Mouse (Mus musculus) c-Kit-positive CD71-positive TER-119-negative erythroid progenitor cells, embryonic 14.5 days (primary cell): ENCODE measurements around the gene Creld2.

Experiments
- DNase-seq: peaks from one replicate; pipeline ENCODE4 v3.0.0-alpha.2; 2013; ENCODE audit warnings: low read depth

The Creld2 gene

GRCm38 (mm10) chr15:88853106-88853505, 33.7 kb downstream of the Creld2 start:
- DNase-seq, result no peak

GRCm38 (mm10) chr15:88854119-88854968, 34.9 kb downstream of the Creld2 start:
- no peak for DNase-seq

GRCm38 (mm10) chr15:88854969-88855830, 35.8 kb downstream of the Creld2 start:
- DNase-seq, result no peak

GRCm38 (mm10) chr15:88855896-88856417, 36.5 kb downstream of the Creld2 start:
- no peak for DNase-seq

- DNase-seq, result no peak
Measured at GRCm38 (mm10) chr15:88856613-88857012, 37.2 kb downstream of the Creld2 start.

- no peak for DNase-seq
Measured at GRCm38 (mm10) chr15:88857361-88857760, 37.9 kb downstream of the Creld2 start.

GRCm38 (mm10) chr15:88858141-88858541, 38.7 kb downstream of the Creld2 start:
- DNase-seq, result no peak

GRCm38 (mm10) chr15:88858707-88859106, 39.3 kb downstream of the Creld2 start:
- DNase-seq, result no peak

GRCm38 (mm10) chr15:88859206-88859970, 39.9 kb downstream of the Creld2 start:
- DNase-seq, result no peak

- DNase-seq, result no peak
Measured at GRCm38 (mm10) chr15:88860781-88861180, 41.3 kb downstream of the Creld2 start.

GRCm38 (mm10) chr15:88861772-88862622, 42.6 kb downstream of the Creld2 start, which contains the start of gene Pim3:
TSS of gene Pim3 (plus strand) at chr15:88862186.
- DNase-seq, result peak; percentile 92

- DNase-seq, result peak; percentile 31
Measured at GRCm38 (mm10) chr15:88862881-88863694, 43.6 kb downstream of the Creld2 start.

- peak; percentile 68 for DNase-seq
Measured at GRCm38 (mm10) chr15:88863695-88864231, 44.3 kb downstream of the Creld2 start.

GRCm38 (mm10) chr15:88864270-88865030, 45.0 kb downstream of the Creld2 start:
- DNase-seq, result no peak

- no peak for DNase-seq
Measured at GRCm38 (mm10) chr15:88865061-88865460, 45.6 kb downstream of the Creld2 start.

GRCm38 (mm10) chr15:88865888-88866695, 46.6 kb downstream of the Creld2 start:
- no peak for DNase-seq

GRCm38 (mm10) chr15:88866934-88867356, 47.5 kb downstream of the Creld2 start:
- no peak for DNase-seq
